Mouse (Mus musculus) small intestine, adult 2 months (tissue): ENCODE data around the gene Prl8a2.

Experiments used
- CTCF ChIP-seq: fragments of 200-500 bp; IDR thresholded peaks from 2 replicates; pipeline ENCODE4 v1.5.1; 2012; ENCODE audit warnings: low read depth, mild to moderate bottlenecking, control low read depth, inconsistent platforms, low read length, moderate library complexity, mixed read lengths; ENCODE audit not compliant: insufficient replicate concordance, insufficient read length; ENCODE audit errors: extremely low read depth
- POLR2A ChIP-seq: fragments of 200-500 bp; IDR thresholded peaks from 2 replicates; pipeline ENCODE4 v1.6.1; 2012; ENCODE audit warnings: low read depth, mild to moderate bottlenecking, control low read depth, inconsistent platforms, low read length, moderate library complexity

GRCm38 (mm10) chr13:27312334-27313225 lies 32.9 kb upstream of the Prl8a2 start, which contains the start of gene Prl6a1:
- TF ChIP-seq CTCF (no peak), POLR2A (no peak)
